Mouse (Mus musculus) gonadal fat pad, adult 2 months (tissue): Measurements from ENCODE around the gene Tm6sf2. TPM values are rescaled to one million over a fixed set of nuclear protein-coding genes. Genes with fewer than 3 reads are reported as not detected.

ENCODE experiments used
- polyA plus RNA-seq: library from polyadenylated mRNA; depleted of rRNA; stranded (reverse); fragments of >200 nt; gene quantifications from 2 replicates; pipeline ENCODE4 v1.2.3, GENCODE M21; 2012; rRNA removed

Tm6sf2 gene
- polyA plus RNA-seq, 1 experiment, result 1.1 TPM

Other genes starting within 250 kb of the Tm6sf2 start
- gene Pbx4, start 240.4 kb upstream of the Tm6sf2 start, polyA plus RNA-seq, result 3.3 and 3.7 TPM in 2 replicates
- gene Cilp2, start 185.2 kb upstream of the Tm6sf2 start, polyA plus RNA-seq, result 1.0 and 1.1 TPM in 2 replicates
- 10.3 and 13.0 TPM in 2 replicates for gene Tssk6, start 170.7 kb upstream of the Tm6sf2 start, polyA plus RNA-seq
- gene Ndufa13, start 170.4 kb upstream of the Tm6sf2 start, polyA plus RNA-seq, result 106 and 123 TPM in 2 replicates
- 3.7 and 4.8 TPM in 2 replicates for gene Yjefn3, start 170.2 kb upstream of the Tm6sf2 start, polyA plus RNA-seq
- gene Gatad2a, start 76.5 kb upstream of the Tm6sf2 start, polyA plus RNA-seq, result 51.1 and 68.3 TPM in 2 replicates
- 64.8 and 71.9 TPM in 2 replicates for gene Mau2, start 30.2 kb upstream of the Tm6sf2 start, polyA plus RNA-seq
- gene Sugp1, start 30.1 kb upstream of the Tm6sf2 start, polyA plus RNA-seq, result 11.2 and 11.8 TPM in 2 replicates
- 0.09 and 0.14 TPM in 2 replicates for gene Hapln4, start 10.5 kb downstream of the Tm6sf2 start, polyA plus RNA-seq
- gene Ncan, start 47.9 kb downstream of the Tm6sf2 start, polyA plus RNA-seq, result 0.32 and 1.6 TPM in 2 replicates
- 16.6 and 20.4 TPM in 2 replicates for gene Nr2c2ap, start 58.4 kb downstream of the Tm6sf2 start, polyA plus RNA-seq
- 23.4 and 23.8 TPM in 2 replicates for gene Rfxank, start 66.2 kb downstream of the Tm6sf2 start, polyA plus RNA-seq
- 80.1 and 103 TPM in 2 replicates for gene Borcs8, start 66.6 kb downstream of the Tm6sf2 start, polyA plus RNA-seq
- 0.08 and 0.36 TPM in 2 replicates for gene Mef2b, start 66.8 kb downstream of the Tm6sf2 start, polyA plus RNA-seq
- 73.5 and 96.4 TPM in 2 replicates for gene Tmem161a, start 99.4 kb downstream of the Tm6sf2 start, polyA plus RNA-seq
- 33.9 and 43.1 TPM in 2 replicates for gene Slc25a42, start 139.4 kb downstream of the Tm6sf2 start, polyA plus RNA-seq
- 31.4 and 42.5 TPM in 2 replicates for gene Sugp2, start 161.3 kb downstream of the Tm6sf2 start, polyA plus RNA-seq
- gene Armc6, start 161.5 kb downstream of the Tm6sf2 start, polyA plus RNA-seq, result 12.0 and 14.1 TPM in 2 replicates
- 55.2 and 64.2 TPM in 2 replicates for gene Homer3, start 209.9 kb downstream of the Tm6sf2 start, polyA plus RNA-seq
- 54.0 and 54.2 TPM in 2 replicates for gene Ddx49, start 229.6 kb downstream of the Tm6sf2 start, polyA plus RNA-seq
- gene Cope, start 229.6 kb downstream of the Tm6sf2 start, polyA plus RNA-seq, result 491 and 497 TPM in 2 replicates
- 0.86 and 1.9 TPM in 2 replicates for gene Cers1, start 242.9 kb downstream of the Tm6sf2 start, polyA plus RNA-seq